Mouse (Mus musculus) stomach, postnatal 0 days (tissue): ENCODE results near the gene Gga3.

Experiments
- CTCF ChIP-seq: IDR thresholded peaks from 2 replicates; pipeline ENCODE4 v1.5.1; 2016; ENCODE audit warnings: antibody characterized with exemption, low read depth, mild to moderate bottlenecking, moderate library complexity
- EP300 ChIP-seq: optimal IDR thresholded peaks from 2 replicates; pipeline ENCODE3; 2016; ENCODE audit warnings: antibody characterized with exemption

DNA sequence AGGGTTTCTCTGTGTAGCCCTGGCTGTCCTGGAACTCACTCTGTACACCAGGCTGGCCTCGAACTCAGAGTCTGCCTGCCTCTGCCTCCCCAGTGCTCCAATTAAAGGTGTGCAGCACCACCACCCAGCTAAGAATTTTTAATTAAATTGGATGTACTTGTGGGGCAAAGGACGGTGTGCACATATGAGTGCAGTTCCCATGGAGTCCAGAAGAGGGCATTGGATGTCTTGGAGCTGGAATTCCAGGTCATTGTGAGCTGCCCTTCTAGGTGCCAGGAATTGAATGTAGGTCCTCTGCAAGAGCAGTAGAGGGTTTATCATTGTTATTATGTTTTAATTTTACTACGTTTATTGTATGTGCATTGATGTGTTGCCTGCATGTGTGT, 27.6 kb upstream of the Gga3 start:
- TF ChIP-seq EP300 = no peak
- TF ChIP-seq CTCF = peak; percentile 80
